Mouse (Mus musculus) heart, adult 2 months (tissue): ENCODE measurements at regions not wholly inside any gene's neighbourhood (a gene's known extent, or its start where the extent isn't known, plus 50 kb on each side); places are given as distances from the start of the nearest gene placed in this dataset.

ENCODE experiments used
- DNase-seq, 2 experiments: peaks; one replicate each; pipeline ENCODE4 v3.0.0; 2021
- H3K27ac ChIP-seq: fragments of 200-600 bp; 2 replicates; pipeline ENCODE4 v1.8.1; 2022
- H3K27me3 ChIP-seq: fragments of 200-500 bp; 2 replicates; pipeline ENCODE4 v1.6.1; 2012; ENCODE audit warnings: mild to moderate bottlenecking, low read length, inconsistent platforms, mixed read lengths; ENCODE audit not compliant: control insufficient read depth, insufficient read depth
- H3K36me3 ChIP-seq: fragments of 200-500 bp; 2 replicates; pipeline ENCODE4 v1.6.1; 2012; ENCODE audit warnings: low read length, inconsistent platforms; ENCODE audit not compliant: control insufficient read depth, insufficient read depth
- H3K4me1 ChIP-seq: fragments of 200-500 bp; 2 replicates; pipeline ENCODE4 v1.6.1; 2011; ENCODE audit warnings: low read length; ENCODE audit not compliant: control insufficient read depth, insufficient read depth
- H3K4me3 ChIP-seq: fragments of 200-600 bp; 2 replicates; pipeline ENCODE4 v1.8.1; 2022
- H3K79me2 ChIP-seq: fragments of 200-500 bp; replicated peaks from 2 replicates; pipeline ENCODE4 v1.6.1; 2012; ENCODE audit warnings: mild to moderate bottlenecking, inconsistent platforms, low read length, moderate library complexity, mixed read lengths; ENCODE audit not compliant: control insufficient read depth, insufficient read depth
- H3K9ac ChIP-seq: fragments of 200-500 bp; 2 replicates; pipeline ENCODE4 v1.6.1; 2012; ENCODE audit warnings: low read depth, mild to moderate bottlenecking, control low read depth, inconsistent platforms, low read length, mixed read lengths
- CTCF ChIP-seq: fragments of 200-600 bp; IDR thresholded peaks from 2 replicates; pipeline ENCODE4 v1.8.1; 2022; ENCODE audit warnings: antibody characterized with exemption, mild to moderate bottlenecking, moderate library complexity
- EP300 ChIP-seq: fragments of 200-500 bp; IDR thresholded peaks from 2 replicates; pipeline ENCODE4 v1.6.1; 2011; ENCODE audit warnings: low read depth, low read length, control low read depth; ENCODE audit not compliant: insufficient read depth
- POLR2A ChIP-seq: fragments of 200-500 bp; IDR thresholded peaks from 2 replicates; pipeline ENCODE4 v1.6.1; 2011; ENCODE audit warnings: mild to moderate bottlenecking, low read depth, low read length, control low read depth; ENCODE audit not compliant: insufficient read depth
- WGBS: fragments of 180-500 bp; shearing (Covaris S2); methylation state at CpG from one replicate; pipeline ENCODE4 v1.1.7; 2018; 5-methylcytosine and 5-hydroxymethylcytosine counted together
- intact Hi-C: fragments of 180-260 bp; cut with DNase I; formaldehyde crosslinking; loops from one replicate; pipeline ENCODE4 v1.15.1; 2025

- Histone ChIP-seq H3K9ac (no peak overlapping the region), H3K27me3 (no peaks in the 10 kb centered on the region), H3K79me2 (no peaks in the 10 kb centered on the region), H3K4me1 (no peaks in the 10 kb centered on the region), H3K4me3 (no peak overlapping the region), H3K27ac (no peak overlapping the region), H3K36me3 (no peaks in the 10 kb centered on the region)
- intact Hi-C loops: no loop called here
- 69% methylated on average over 3 of the region's 3 CpGs for WGBS
- TF ChIP-seq EP300 (no peak), POLR2A (no peak), CTCF (no peak)
- no peak for DNase-seq
These were observed 190.6 kb upstream of the Flrt2 start for GRCm38 (mm10) chr12:95501443-95501842.

GRCm38 (mm10) chr12:95520008-95520407, 172.0 kb upstream of the Flrt2 start:
- WGBS: 61% methylated on average over 2 of the region's 2 CpGs
- Histone ChIP-seq H3K79me2 (no peaks in the 10 kb centered on the region), H3K36me3 (no peaks in the 10 kb centered on the region), H3K27me3 (no peaks in the 10 kb centered on the region), H3K4me3 (no peak overlapping the region), H3K9ac (no peak overlapping the region), H3K27ac (no peak overlapping the region), H3K4me1 (no peaks in the 10 kb centered on the region)
- DNase-seq: no peak
- intact Hi-C loops: no loop called here
- TF ChIP-seq CTCF (no peak), EP300 (no peak), POLR2A (no peak)

- no peaks in the 10 kb centered on the region for H3K79me2 ChIP-seq
- H3K27ac ChIP-seq: no peak overlapping the region
- no peaks in the 10 kb centered on the region for H3K27me3 ChIP-seq
- H3K9ac ChIP-seq: no peak overlapping the region
- TF ChIP-seq POLR2A (no peak), EP300 (no peak), CTCF (no peak)
- intact Hi-C loops: no loop called here
- DNase-seq: no peak
- no peak overlapping the region for H3K4me3 ChIP-seq
- H3K36me3 ChIP-seq: no peaks in the 10 kb centered on the region
- no peaks in the 10 kb centered on the region for H3K4me1 ChIP-seq
- 70% methylated on average over 3 of the region's 3 CpGs for WGBS
These were observed 170.0 kb upstream of the Flrt2 start for GRCm38 (mm10) chr12:95522052-95522451.

GRCm38 (mm10) chr12:95533888-95534639, 158.0 kb upstream of the Flrt2 start:
- WGBS: 81% methylated on average over 8 of the region's 8 CpGs
- no peaks in the 10 kb centered on the region for H3K79me2 ChIP-seq

GRCm38 (mm10) chr12:95547301-95547700, 144.7 kb upstream of the Flrt2 start:
- Histone ChIP-seq H3K36me3 (no peaks in the 10 kb centered on the region), H3K4me3 (no peak overlapping the region), H3K27ac (no peak overlapping the region), H3K9ac (no peak overlapping the region), H3K4me1 (no peaks in the 10 kb centered on the region), H3K27me3 (no peaks in the 10 kb centered on the region), H3K79me2 (no peaks in the 10 kb centered on the region)
- no peak for DNase-seq
- TF ChIP-seq CTCF (no peak), EP300 (no peak), POLR2A (no peak)
- intact Hi-C loops: no loop called here
- 25% methylated on average over 6 of the region's 6 CpGs for WGBS

More at GRCm38 (mm10) chr12:95533888-95534639, 158.0 kb upstream of the Flrt2 start:
- intact Hi-C loops: no loop called here
- Histone ChIP-seq H3K4me1 (no peaks in the 10 kb centered on the region), H3K9ac (no peak overlapping the region), H3K4me3 (no peak overlapping the region), H3K27ac (no peak overlapping the region), H3K36me3 (no peaks in the 10 kb centered on the region), H3K27me3 (no peaks in the 10 kb centered on the region)
- no peak for DNase-seq
- TF ChIP-seq CTCF (no peak), EP300 (no peak), POLR2A (no peak)

GRCm38 (mm10) chr12:95553129-95553528, 138.9 kb upstream of the Flrt2 start:
- Histone ChIP-seq H3K4me3 (no peak overlapping the region), H3K27me3 (no peaks in the 10 kb centered on the region), H3K79me2 (no peaks in the 10 kb centered on the region), H3K36me3 (no peaks in the 10 kb centered on the region), H3K9ac (no peak overlapping the region), H3K4me1 (no peaks in the 10 kb centered on the region), H3K27ac (no peak overlapping the region)
- DNase-seq: no peak
- intact Hi-C loops: no loop called here
- TF ChIP-seq EP300 (no peak), POLR2A (no peak), CTCF (no peak)
- WGBS: 95% methylated on average over 3 of the region's 3 CpGs
